Mouse (Mus musculus) midbrain, embryonic 11.5 days (tissue): ENCODE measurements around the gene Rgs12. TPM values are rescaled to one million over a fixed set of nuclear protein-coding genes. Genes with fewer than 3 reads are reported as not detected.
A peak's percentile ranks its signal among the peaks of the same experiment; 100 is the strongest.

Source experiments
- microRNA-seq: library from miRNA; unstranded; fragments of <30 nt; microRNA quantifications from one replicate; pipeline ENCODE4, GENCODE M21; 2017
- polyA plus RNA-seq: library from polyadenylated mRNA; unstranded; fragments of >200 nt; fragmentation: Nextera tagmentation; extraction: Ambion mirVana; gene quantifications from 2 replicates; pipeline ENCODE4 v1.2.1, GENCODE M21; 2014

The Rgs12 gene
- polyA plus RNA-seq, 1 experiment from 2014 or later = 49.0 TPM

Small RNAs within 50 kb of the gene (microRNA-seq; reads per million reads assigned to microRNA genes)
- gene Mir3097 = 12.7 reads per million, percentile 32 among the genes with 10 or more reads in this experiment

Other genes with a start within 250 kb of the Rgs12 start
- 12.4 and 13.4 TPM in 2 replicates for gene Htt, start 187.7 kb upstream of the Rgs12 start, polyA plus RNA-seq
- gene Msantd1, start 41.4 kb upstream of the Rgs12 start, polyA plus RNA-seq = 1.3 and 1.6 TPM in 2 replicates
- gene Hgfac, start 92.1 kb downstream of the Rgs12 start, polyA plus RNA-seq = 0.26 and 0.69 TPM in 2 replicates
- 0.10 TPM in 1 of 2 replicates, not detected in the other for gene Dok7, start 107.3 kb downstream of the Rgs12 start, polyA plus RNA-seq
- gene Lrpap1, start 156.3 kb downstream of the Rgs12 start, polyA plus RNA-seq = 95.5 and 105 TPM in 2 replicates